8 mouse cellular contexts compared by ENCODE assay signal in genomic region chr17:28328366-28328928, GRCm38 (mm10). TPM values are rescaled to one million over a fixed set of nuclear protein-coding genes. Genes with fewer than 3 reads are reported as not detected.
DNase-seq lines count a peak whose midpoint lies in the region; ATAC-seq and TF ChIP-seq lines count a peak whose summit lies in the region.

TSS of gene Rpl10a (plus strand) at chr17:28328471.

- peak within 1 kb of the TSS; percentile 86 for H3ac ChIP-seq in myocyte (ENCODE audit: control insufficient read depth, insufficient read length)

- H3K27me3 ChIP-seq in heart, embryonic 11.5 days (ENCODE audit: control insufficient read depth, insufficient read depth, low read length), result no peaks in the 10 kb centered on the region
- no peaks in the 10 kb centered on the region for H3K27me3 ChIP-seq in kidney, embryonic 16.5 days (ENCODE audit: insufficient read depth, low read length)
- no peaks in the 10 kb centered on the region for H3K27me3 ChIP-seq in liver, adult 2 months (ENCODE audit: control insufficient read depth, insufficient read depth, low read length)
- H3K27me3 ChIP-seq in myocyte (ENCODE audit: control insufficient read depth, insufficient read depth, insufficient read length), result no peaks in the 10 kb centered on the region
- no peaks in the 10 kb centered on the region for H3K27me3 ChIP-seq in splenic B cell, adult 2 months (ENCODE audit: control insufficient read depth, insufficient read depth, low read length, poor library complexity, severe bottlenecking)

- H3K36me3 ChIP-seq in heart, embryonic 11.5 days (ENCODE audit: control insufficient read depth, insufficient read depth, low read length), result peaks cover 21% of the 10 kb centered on the region
- H3K36me3 ChIP-seq in kidney, embryonic 16.5 days (ENCODE audit: insufficient read depth, low read length), result peaks cover 48% of the 10 kb centered on the region
- peaks cover 9% of the 10 kb centered on the region for H3K36me3 ChIP-seq in liver, adult 2 months (ENCODE audit: control insufficient read depth, insufficient read depth, low read length)
- peaks cover 23% of the 10 kb centered on the region for H3K36me3 ChIP-seq in myocyte (ENCODE audit: control insufficient read depth, insufficient read depth)
- H3K36me3 ChIP-seq in splenic B cell, adult 2 months (ENCODE audit: control insufficient read depth, insufficient read depth, low read length, poor library complexity, severe bottlenecking), result peaks cover 2% of the 10 kb centered on the region

- H3K79me2 ChIP-seq in liver, adult 2 months (ENCODE audit: control insufficient read depth, insufficient read depth, low read length), result no peaks in the 10 kb centered on the region
- H3K79me2 ChIP-seq in myocyte (ENCODE audit: control insufficient read depth, insufficient read depth), result peaks cover 20% of the 10 kb centered on the region

- peak within 1 kb of the TSS; percentile 100 for H3K9ac ChIP-seq in heart, embryonic 11.5 days (ENCODE audit: low read depth, low read length)
- peak within 1 kb of the TSS; percentile 100 for H3K9ac ChIP-seq in kidney, embryonic 16.5 days (replicated peaks; ENCODE audit: low read length)
- H3K9ac ChIP-seq in liver, adult 2 months (ENCODE audit: low read depth, low read length), result peak within 1 kb of the TSS; percentile 88

- under 1% methylated on average over 63 of the region's 67 CpGs for WGBS in heart, embryonic 11.5 days (ENCODE audit: insufficient replicate concordance)
- under 1% methylated on average over 67 of the region's 67 CpGs for WGBS in kidney, embryonic 16.5 days
- under 1% methylated on average over 67 of the region's 67 CpGs for whole genome bisulfite sequencing in liver, adult 2 months

- peak; percentile 93 for ATAC-seq in erythroblast, adult 5-6 weeks (replicated peaks; ENCODE audit: low FRiP score, poor library complexity, severe bottlenecking)
- peak; percentile 79 for ATAC-seq in heart, embryonic 11.5 days (replicated peaks; ENCODE audit: insufficient number of reproducible peaks, low FRiP score, low TSS enrichment)
- peak; percentile 84 for ATAC-seq in kidney, embryonic 16.5 days (ENCODE audit: low FRiP score, low TSS enrichment)

- TF ChIP-seq CTCF in liver, adult 2 months (IDR thresholded peaks at IDR 0.05; ENCODE audit: low read depth, low read length), result peak; percentile 76

- H3K4me3 ChIP-seq in heart, embryonic 11.5 days (ENCODE audit: low read depth, low read length), result peak within 1 kb of the TSS; percentile 97
- H3K4me3 ChIP-seq in kidney, embryonic 16.5 days (ENCODE audit: low read length), result peak within 1 kb of the TSS; percentile 98
- H3K4me3 ChIP-seq in liver, adult 2 months (ENCODE audit: insufficient read depth, low read depth, low read length), result peak within 1 kb of the TSS; percentile 71
- H3K4me3 ChIP-seq in myocyte, result peak within 1 kb of the TSS; percentile 91

- peak within 1 kb of the TSS; percentile 98 for H3K27ac ChIP-seq in heart, embryonic 11.5 days (ENCODE audit: low read depth, low read length)
- H3K27ac ChIP-seq in kidney, embryonic 16.5 days (ENCODE audit: low read length), result peak within 1 kb of the TSS; percentile 97
- H3K27ac ChIP-seq in liver, adult 2 months (replicated peaks; ENCODE audit: insufficient read depth, low read depth, low read length), result peak within 1 kb of the TSS; percentile 71

- TF ChIP-seq POLR2A in liver, adult 2 months (IDR thresholded peaks at IDR 0.05; ENCODE audit: extremely low read depth, insufficient read depth, low read length), result peak; percentile 92
- peak; percentile 97 for TF ChIP-seq POLR2A in myocyte (IDR thresholded peaks at IDR 0.05; ENCODE audit: insufficient read length, low read depth)

- peak; percentile 96 for DNase-seq in A20 (ENCODE audit: low read depth, low spot score)
- DNase-seq in brain, adult 2 months (ENCODE audit: low read depth, low spot score), result peak; percentile 97
- DNase-seq in liver, adult 2 months (ENCODE audit: extremely low read depth, low read depth, low spot score), result peak; percentile 81
- peak; percentile 98 for DNase-seq in splenic B cell, adult 2 months (ENCODE audit: low read depth, low spot score)

- peak within 1 kb of the TSS; percentile 96 for H3K4me2 ChIP-seq in heart, embryonic 11.5 days
- H3K4me2 ChIP-seq in kidney, embryonic 16.5 days (replicated peaks; ENCODE audit: low read depth, low read length), result peak within 1 kb of the TSS; percentile 98
- H3K4me2 ChIP-seq in myocyte (ENCODE audit: low read depth), result peak within 1 kb of the TSS; percentile 98

- H3K4me1 ChIP-seq in heart, embryonic 11.5 days (ENCODE audit: control insufficient read depth, insufficient read depth, low read length), result peaks cover 30% of the 10 kb centered on the region
- peaks cover 52% of the 10 kb centered on the region for H3K4me1 ChIP-seq in kidney, embryonic 16.5 days (ENCODE audit: insufficient read depth, low read length)
- H3K4me1 ChIP-seq in liver, adult 2 months (ENCODE audit: control insufficient read depth, insufficient read depth, low read length), result peaks cover 16% of the 10 kb centered on the region

- H3K9me3 ChIP-seq in heart, embryonic 11.5 days (replicated peaks; ENCODE audit: control insufficient read depth, low read length), result no peaks in the 10 kb centered on the region
- H3K9me3 ChIP-seq in kidney, embryonic 16.5 days (ENCODE audit: low read length), result no peaks in the 10 kb centered on the region

TF ChIP-seq in myocyte, 11 proteins besides CTCF, POLR2A, EP300 and RAD21:
- TF ChIP-seq MYOD1 (IDR thresholded peaks at IDR 0.05; ENCODE audit: control insufficient read depth in 1 of 3, insufficient read length in 2 of 3, low read depth in 2 of 3), result peak in 1 of 3 experiments; percentile 5
- TF ChIP-seq TCF3 (IDR thresholded peaks at IDR 0.05; ENCODE audit: insufficient read length, low read depth), result no peak
- TF ChIP-seq POLR2AphosphoS2 (IDR thresholded peaks at IDR 0.05; ENCODE audit: insufficient read length, low read depth), result peak; percentile 100
- peak; percentile 9 for TF ChIP-seq E2F4 (IDR thresholded peaks at IDR 0.05; ENCODE audit: insufficient read depth)
- TF ChIP-seq CEBPB (IDR thresholded peaks at IDR 0.05; ENCODE audit: insufficient read depth, poor library complexity, severe bottlenecking), result no peak
- TF ChIP-seq TCF12 (IDR thresholded peaks at IDR 0.05; ENCODE audit: insufficient read depth, poor library complexity, severe bottlenecking), result no peak
- TF ChIP-seq REST (IDR thresholded peaks at IDR 0.05; ENCODE audit: insufficient read depth, insufficient read length), result peak; percentile 44
- no peak for TF ChIP-seq USF1 (IDR thresholded peaks at IDR 0.05; ENCODE audit: low read depth)
- peak; percentile 60 for TF ChIP-seq SRF (IDR thresholded peaks at IDR 0.05; ENCODE audit: control insufficient read depth, insufficient read length, low read depth)
- peak in 1 of 3 experiments; percentile 4 for TF ChIP-seq MYOG (IDR thresholded peaks at IDR 0.05; ENCODE audit: control insufficient read depth in 1 of 3, insufficient read depth in 1 of 3, insufficient read length in 2 of 3, low read depth in 2 of 3)
- no peak for TF ChIP-seq MAX (IDR thresholded peaks at IDR 0.05; ENCODE audit: low read depth)

RNA-seq across cellular contexts. Expression of gene Rpl10a, which starts in this region (rescaled TPM):
- total RNA-seq in erythroblast, adult 5-6 weeks (2015; ENCODE audit: low replicate concordance), result 515 and 525 TPM in 2 replicates
- 92.4 and 200 TPM in 2 replicates for total RNA-seq in erythroblast, adult 5-6 weeks (2017; ENCODE audit: low replicate concordance)
- polyA plus RNA-seq in heart, embryonic 11.5 days (2014; fragmentation: Nextera tagmentation; extraction: Ambion mirVana), result 408 and 446 TPM in 2 replicates
- polyA plus RNA-seq in kidney, embryonic 16.5 days (2015; fragmentation: Nextera tagmentation; extraction: Ambion mirVana), result 543 and 653 TPM in 2 replicates
- 497 and 711 TPM in 2 replicates for total RNA-seq in liver, adult 2 months (2014; rRNA removed)
- polyA plus RNA-seq in liver, adult 2 months (2012; rRNA removed), result 1,137 and 1,616 TPM in 2 replicates
- 2,984 TPM for polyA plus RNA-seq in myocyte (2012; fragmentation: generic; extraction: Trizol)

Comparison
In these comparisons a context has a peak if more than half of its experiments do, and no peak if none do; other contexts are left out.
1. Peak in every context shown above with its lines: DNase-seq, ATAC-seq, H3K4me3 ChIP-seq and H3K27ac ChIP-seq.